Mouse (Mus musculus) kidney, adult 2 months (tissue): ENCODE results near the gene Gm10203.

Experiments used
- CTCF ChIP-seq: fragments of 200-500 bp; conservative IDR thresholded peaks from 2 replicates; pipeline ENCODE4 v1.5.1; 2011; ENCODE audit warnings: low read depth, mild to moderate bottlenecking, control low read depth, low read length, moderate library complexity, mixed read lengths; ENCODE audit not compliant: insufficient read depth, insufficient read length
- POLR2A ChIP-seq: fragments of 200-500 bp; IDR thresholded peaks from one replicate; pipeline ENCODE4 v1.6.1; 2011; ENCODE audit warnings: low read depth, low read length, control low read depth

GRCm38 (mm10) chr6:149100174-149101075, 29.5 kb upstream of the Gm10203 start:
- TF ChIP-seq POLR2A (no peak), CTCF (no peak)
